Mouse (Mus musculus) spleen, adult 2 months (tissue): ENCODE results near the gene Irgm1.

Experiments used
- CTCF ChIP-seq: fragments of 200-500 bp; IDR thresholded peaks from 2 replicates; pipeline ENCODE4 v1.5.1; 2011; ENCODE audit warnings: mild to moderate bottlenecking, inconsistent platforms; ENCODE audit not compliant: insufficient read depth, insufficient read length, insufficient replicate concordance; ENCODE audit errors: extremely low read depth
- POLR2A ChIP-seq: fragments of 200-500 bp; IDR thresholded peaks from 2 replicates; pipeline ENCODE4 v1.6.1; 2011; ENCODE audit warnings: low read depth, low read length, inconsistent platforms

GRCm38 (mm10) chr11:48862784-48863319 is 8.6 kb downstream of the Irgm1 start:
- TF ChIP-seq CTCF (no peak), POLR2A (no peak)
